Mouse (Mus musculus): ENCODE measurements at regions not wholly inside any gene's neighbourhood (a gene's known extent, or its start where the extent isn't known, plus 50 kb on each side); places are given as distances from the start of the nearest gene placed in this dataset.

DNA sequence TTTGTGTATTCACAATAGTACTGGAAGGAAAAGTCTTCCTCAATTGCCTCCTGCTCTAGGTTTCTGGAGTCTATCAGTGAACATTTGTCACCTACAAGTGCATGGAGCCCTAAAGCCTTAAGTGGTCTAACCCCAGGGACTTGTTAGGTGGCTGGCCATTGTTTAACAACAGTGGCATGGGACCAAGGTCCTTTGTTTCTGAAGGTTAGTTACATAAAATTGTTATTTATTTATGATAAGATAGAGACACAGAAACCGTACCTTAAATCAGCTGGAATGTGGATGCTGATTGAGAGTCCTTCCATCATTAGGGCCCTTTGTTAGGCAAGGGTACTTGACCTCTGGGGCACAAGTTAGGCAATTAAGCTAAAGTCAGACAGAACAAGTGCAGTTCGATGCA is 99.6 kb upstream of the Map4k3 start:
- no peak for DNase-seq (ENCODE audit: low read depth, low spot score)
- Histone ChIP-seq H3K27ac (ENCODE audit: control insufficient read depth, low read depth, low read length) (no peak overlapping the region), H3K36me3 (ENCODE audit: control insufficient read depth in 1 of 2, insufficient read depth in 2 of 2, low read length in 2 of 2) (no peaks in the 10 kb centered on the region), H3K9me3 (replicated peaks; ENCODE audit: insufficient read depth, low read length) (no peaks in the 10 kb centered on the region), H3K9ac (ENCODE audit: control insufficient read depth, low read depth, low read length, poor library complexity, severe bottlenecking) (no peak overlapping the region), H3K4me1 (ENCODE audit: control insufficient read depth in 1 of 2, insufficient read depth in 2 of 2, low read length in 2 of 2) (no peaks in the 10 kb centered on the region), H3K27me3 (ENCODE audit: control insufficient read depth in 1 of 2, insufficient read depth in 2 of 2, low read length in 2 of 2) (no peaks in the 10 kb centered on the region; a peak in 1 of 4 replicates), H3K4me3 (ENCODE audit: control insufficient read depth in 1 of 2, insufficient read depth in 1 of 2, low read depth in 2 of 2, low read length in 2 of 2) (no peak overlapping the region), H3K79me2 (ENCODE audit: control insufficient read depth, insufficient read depth, low read length, poor library complexity) (no peaks in the 10 kb centered on the region)
- TF ChIP-seq MAZ (IDR thresholded peaks at IDR 0.05; ENCODE audit: low read depth, low read length), result no peak
- no peak for TF ChIP-seq GABPA (IDR thresholded peaks at IDR 0.05; ENCODE audit: low read depth, low read length)
- TF ChIP-seq POLR2AphosphoS2 (IDR thresholded peaks at IDR 0.05; ENCODE audit: low read length), result no peak
- no peak for TF ChIP-seq MAX (IDR thresholded peaks at IDR 0.05; ENCODE audit: low read length)
- no peak for TF ChIP-seq MEF2A (IDR thresholded peaks at IDR 0.05; ENCODE audit: extremely low read depth, insufficient replicate concordance, low read depth, low read length, poor library complexity, severe bottlenecking)
- TF ChIP-seq E2F4 (IDR thresholded peaks at IDR 0.05; ENCODE audit: borderline replicate concordance, low read depth, low read length), result no peak
- TF ChIP-seq HCFC1 (IDR thresholded peaks at IDR 0.05; ENCODE audit: low read depth, low read length), result no peak
- no peak for TF ChIP-seq ELF1 (IDR thresholded peaks at IDR 0.05; ENCODE audit: low read depth, low read length)
- TF ChIP-seq CTCF (IDR thresholded peaks at IDR 0.05 in 2 of 3, conservative IDR thresholded peaks at IDR 0.05 in 1 of 3; ENCODE audit: control insufficient read depth in 1 of 3, insufficient read depth in 1 of 3, low read depth in 2 of 3, low read length in 3 of 3, poor library complexity in 1 of 3, severe bottlenecking in 1 of 3), result no peak
- no peak for TF ChIP-seq POLR2A (IDR thresholded peaks at IDR 0.05; ENCODE audit: control insufficient read depth in 1 of 2, insufficient read depth in 1 of 2, low read depth in 1 of 2, low read length in 2 of 2, poor library complexity in 1 of 2)
- no peak for TF ChIP-seq SMC3 (IDR thresholded peaks at IDR 0.05; ENCODE audit: low read depth, low read length)
- TF ChIP-seq UBTF (IDR thresholded peaks at IDR 0.05; ENCODE audit: borderline replicate concordance, insufficient read depth, low read depth, low read length), result no peak
- no peak for TF ChIP-seq SIN3A (IDR thresholded peaks at IDR 0.05; ENCODE audit: low read length)
- TF ChIP-seq KAT2A (conservative IDR thresholded peaks at IDR 0.05; ENCODE audit: low read depth, low read length), result no peak
- no peak for TF ChIP-seq ZMIZ1 (IDR thresholded peaks at IDR 0.05; ENCODE audit: low read depth, low read length)
- no peak for TF ChIP-seq ZKSCAN1 (IDR thresholded peaks at IDR 0.05; ENCODE audit: low read depth, low read length)
- TF ChIP-seq TBP (IDR thresholded peaks at IDR 0.05; ENCODE audit: low read depth, low read length), result no peak

DNA sequence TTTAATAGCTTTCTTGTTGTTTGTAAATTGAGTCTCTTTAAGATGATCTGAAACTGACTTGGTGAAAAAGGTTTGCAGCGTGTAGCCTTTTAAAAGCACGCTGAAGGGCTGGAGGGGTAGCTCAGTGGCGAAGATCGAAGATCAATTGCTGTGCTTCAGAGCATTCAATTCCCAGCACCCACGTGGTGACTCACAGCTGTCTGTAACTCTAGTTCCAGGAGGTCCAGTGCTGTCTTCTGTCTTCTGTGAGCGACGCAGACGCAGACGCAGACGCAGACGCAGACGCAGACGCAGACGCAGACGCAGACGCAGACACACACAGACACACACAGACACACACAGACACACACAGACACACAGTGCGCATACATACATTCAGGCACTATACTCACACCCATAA is 99.1 kb upstream of the Map4k3 start:
- Histone ChIP-seq H3K4me3 (ENCODE audit: control insufficient read depth in 1 of 2, insufficient read depth in 1 of 2, low read depth in 2 of 2, low read length in 2 of 2) (no peak overlapping the region), H3K36me3 (ENCODE audit: control insufficient read depth in 1 of 2, insufficient read depth in 2 of 2, low read length in 2 of 2) (no peaks in the 10 kb centered on the region), H3K9ac (ENCODE audit: control insufficient read depth, low read depth, low read length, poor library complexity, severe bottlenecking) (no peak overlapping the region), H3K79me2 (ENCODE audit: control insufficient read depth, insufficient read depth, low read length, poor library complexity) (no peaks in the 10 kb centered on the region), H3K4me1 (ENCODE audit: control insufficient read depth in 1 of 2, insufficient read depth in 2 of 2, low read length in 2 of 2) (no peaks in the 10 kb centered on the region), H3K27ac (ENCODE audit: control insufficient read depth, low read depth, low read length) (no peak overlapping the region), H3K27me3 (ENCODE audit: control insufficient read depth in 1 of 2, insufficient read depth in 2 of 2, low read length in 2 of 2) (no peaks in the 10 kb centered on the region; a peak in 1 of 4 replicates), H3K9me3 (replicated peaks; ENCODE audit: insufficient read depth, low read length) (no peaks in the 10 kb centered on the region)
- TF ChIP-seq POLR2AphosphoS5 (IDR thresholded peaks at IDR 0.05; ENCODE audit: borderline replicate concordance, low read depth, low read length) (no peak), CHD1 (IDR thresholded peaks at IDR 0.05; ENCODE audit: low read depth, low read length) (no peak), ETS1 (IDR thresholded peaks at IDR 0.05; ENCODE audit: low read depth, low read length) (no peak), MAFK (IDR thresholded peaks at IDR 0.05; ENCODE audit: borderline replicate concordance, low read depth, low read length) (no peak), ELF1 (IDR thresholded peaks at IDR 0.05; ENCODE audit: low read depth, low read length) (no peak), KAT2A (conservative IDR thresholded peaks at IDR 0.05; ENCODE audit: low read depth, low read length) (no peak), POLR2A (IDR thresholded peaks at IDR 0.05; ENCODE audit: control insufficient read depth in 1 of 2, insufficient read depth in 1 of 2, low read depth in 1 of 2, low read length in 2 of 2, poor library complexity in 1 of 2) (no peak), JUND (IDR thresholded peaks at IDR 0.05; ENCODE audit: low read depth, low read length) (no peak), MEF2A (IDR thresholded peaks at IDR 0.05; ENCODE audit: extremely low read depth, insufficient replicate concordance, low read depth, low read length, poor library complexity, severe bottlenecking) (no peak), NELFE (IDR thresholded peaks at IDR 0.05; ENCODE audit: low read depth, low read length) (no peak), POLR2AphosphoS2 (IDR thresholded peaks at IDR 0.05; ENCODE audit: low read length) (no peak), ZMIZ1 (IDR thresholded peaks at IDR 0.05; ENCODE audit: low read depth, low read length) (no peak), GATA1 (IDR thresholded peaks at IDR 0.05; ENCODE audit: low read depth, low read length) (no peak)
- DNase-seq (ENCODE audit: low read depth, low spot score), result no peak

All from MEL (cell line).